Mouse (Mus musculus): ENCODE measurements around the gene Ccr3. TPM values are rescaled to one million over a fixed set of nuclear protein-coding genes. Genes with fewer than 3 reads are reported as not detected.

The Ccr3 gene
- not detected for polyA plus RNA-seq (2014; fragmentation: Illumina TruSeq; extraction: RNeasy Lipid Tissue Mini Kit (QIAGEN cat#74804); ENCODE audit: low read depth, low replicate concordance)

DNA sequence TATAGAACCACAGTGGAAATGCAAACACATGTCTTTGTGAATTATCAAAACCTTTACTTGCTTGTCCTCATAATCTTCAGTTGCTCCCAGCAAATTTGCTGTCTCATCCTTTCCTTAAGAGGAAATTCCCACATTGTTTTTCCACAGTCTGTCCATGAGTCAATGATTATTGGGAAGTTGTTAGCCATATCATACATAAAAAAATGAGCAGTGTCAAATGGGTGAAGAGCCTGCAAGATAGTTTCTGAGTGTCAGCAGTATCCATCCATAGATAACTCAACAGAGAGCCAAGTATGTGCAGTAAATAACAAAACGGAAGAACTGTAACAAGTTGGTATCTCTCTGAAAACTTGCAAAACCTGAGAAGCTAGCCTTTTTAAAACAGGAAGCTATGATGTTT is at the start of gene Ccr3:
Gene Ccr3, plus strand, starts transcription at position 301 of the 400 bp plus-strand sequence.

DNA sequence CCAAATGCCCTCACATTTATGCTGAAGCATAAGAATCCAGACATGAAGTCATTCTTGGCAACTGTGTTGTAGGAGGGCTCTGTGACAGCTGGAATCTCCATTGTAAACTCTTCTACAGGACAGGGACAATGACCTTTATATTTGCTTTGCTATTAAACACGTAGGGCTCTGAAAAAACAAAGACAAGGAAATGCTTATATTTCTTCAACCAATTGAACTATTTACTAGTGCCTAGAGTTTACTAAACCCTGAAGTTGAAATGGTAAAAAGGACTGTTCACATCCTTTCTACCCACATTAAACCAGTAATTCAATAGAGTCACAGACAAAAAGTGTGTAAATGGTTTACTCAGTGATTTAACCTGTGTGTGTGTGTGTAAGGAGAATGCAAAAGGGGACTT is 43.5 kb upstream of the Ccr3 start, which contains the start of gene Ccr1l1:
Gene Ccr1l1, minus strand, starts transcription at position 101 of the 400 bp plus-strand sequence.

Other genes with a start within 250 kb of the Ccr3 start
- gene Cxcr6, start 215.5 kb upstream of the Ccr3 start, polyA plus RNA-seq (2014; fragmentation: Illumina TruSeq; extraction: RNeasy Lipid Tissue Mini Kit (QIAGEN cat#74804); ENCODE audit: low read depth, low replicate concordance) = 0.29 TPM
- 36.6 TPM for gene Fyco1, start 170.1 kb upstream of the Ccr3 start, polyA plus RNA-seq (2014; fragmentation: Illumina TruSeq; extraction: RNeasy Lipid Tissue Mini Kit (QIAGEN cat#74804); ENCODE audit: low read depth, low replicate concordance)
- gene Xcr1, start 159.9 kb upstream of the Ccr3 start, polyA plus RNA-seq (2014; fragmentation: Illumina TruSeq; extraction: RNeasy Lipid Tissue Mini Kit (QIAGEN cat#74804); ENCODE audit: low read depth, low replicate concordance) = 0.35 TPM
- 5.7 TPM for gene Ccr1, start 53.3 kb upstream of the Ccr3 start, polyA plus RNA-seq (2014; fragmentation: Illumina TruSeq; extraction: RNeasy Lipid Tissue Mini Kit (QIAGEN cat#74804); ENCODE audit: low read depth, low replicate concordance)
- gene Ccr1l1, start 43.6 kb upstream of the Ccr3 start, polyA plus RNA-seq (2014; fragmentation: Illumina TruSeq; extraction: RNeasy Lipid Tissue Mini Kit (QIAGEN cat#74804); ENCODE audit: low read depth, low replicate concordance) = not detected
- gene Ccr2, start 80.0 kb downstream of the Ccr3 start, polyA plus RNA-seq (2014; fragmentation: Illumina TruSeq; extraction: RNeasy Lipid Tissue Mini Kit (QIAGEN cat#74804); ENCODE audit: low read depth, low replicate concordance) = 13.3 TPM
- 5.1 TPM for gene Ccr5, start 99.6 kb downstream of the Ccr3 start, polyA plus RNA-seq (2014; fragmentation: Illumina TruSeq; extraction: RNeasy Lipid Tissue Mini Kit (QIAGEN cat#74804); ENCODE audit: low read depth, low replicate concordance)